Mouse (Mus musculus) kidney, postnatal 0 days (tissue): ENCODE results near the gene Cnnm4. TPM values are rescaled to one million over a fixed set of nuclear protein-coding genes. Genes with fewer than 3 reads are reported as not detected.
A peak's percentile ranks its signal among the peaks of the same experiment; 100 is the strongest.

Experiments
- ATAC-seq: fragments of 200-750 bp; cut with Nextera tagmentation; replicated peaks from 2 replicates; pipeline ENCODE4 v1.8.0; 2017; ENCODE audit warnings: low read depth, moderate number of reproducible peaks, moderate TSS enrichment, moderate library complexity; ENCODE audit not compliant: low FRiP score
- DNase-seq: peaks from one replicate; pipeline ENCODE4 v3.0.0-alpha.2; 2016; ENCODE audit warnings: low spot score
- H3K27ac ChIP-seq: fragments of 300-500 bp; sonication (generic); 2 replicates; pipeline ENCODE4 v1.5.1; 2014; ENCODE audit warnings: mild to moderate bottlenecking
- H3K27me3 ChIP-seq: fragments of 300-500 bp; sonication (generic); 2 replicates; pipeline ENCODE4 v1.6.1; 2014; ENCODE audit warnings: low read length, mixed read lengths; ENCODE audit not compliant: insufficient read depth
- H3K36me3 ChIP-seq: fragments of 300-500 bp; sonication (generic); 2 replicates; pipeline ENCODE4 v1.6.1; 2014; ENCODE audit warnings: low read length, mixed read lengths; ENCODE audit not compliant: insufficient read depth
- H3K4me1 ChIP-seq: fragments of 300-500 bp; sonication (generic); replicated peaks from 2 replicates; pipeline ENCODE4 v1.6.1; 2014; ENCODE audit warnings: antibody characterized with exemption, low read length, mixed read lengths; ENCODE audit not compliant: insufficient read depth
- H3K4me2 ChIP-seq: fragments of 300-500 bp; sonication (generic); 2 replicates; pipeline ENCODE4 v1.6.1; 2014; ENCODE audit warnings: mild to moderate bottlenecking, low read length, moderate library complexity, mixed read lengths
- H3K4me3 ChIP-seq: fragments of 300-500 bp; sonication (generic); replicated peaks from 2 replicates; pipeline ENCODE4 v1.5.1; 2014; ENCODE audit warnings: low read depth, low read length
- H3K9ac ChIP-seq: fragments of 300-500 bp; sonication (generic); 2 replicates; pipeline ENCODE4 v1.6.1; 2014; ENCODE audit warnings: low read depth, low read length
- H3K9me3 ChIP-seq: fragments of 300-500 bp; sonication (generic); replicated peaks from 2 replicates; pipeline ENCODE4 v1.6.1; 2016; ENCODE audit warnings: low read length, inconsistent platforms, mixed read lengths
- CTCF ChIP-seq: IDR thresholded peaks from 2 replicates; pipeline ENCODE4 v1.5.1; 2016; ENCODE audit warnings: antibody characterized with exemption, low read depth, mild to moderate bottlenecking, moderate library complexity
- WGBS: fragments of 180-500 bp; shearing (Covaris S2); extraction: QIAGEN DNeasy Blood & Tissue Kit; methylation state at CpG from one replicate; pipeline ENCODE4 v1.1.7; 2014; 5-methylcytosine and 5-hydroxymethylcytosine counted together
- polyA plus RNA-seq: library from polyadenylated mRNA; unstranded; fragments of >200 nt; fragmentation: Nextera tagmentation; extraction: Ambion mirVana; gene quantifications from 2 replicates; pipeline ENCODE4 v1.2.1, GENCODE M21; 2015

Gene Cnnm4
- polyA plus RNA-seq, 1 experiment from 2014 or later: 9.4 TPM

DNA sequence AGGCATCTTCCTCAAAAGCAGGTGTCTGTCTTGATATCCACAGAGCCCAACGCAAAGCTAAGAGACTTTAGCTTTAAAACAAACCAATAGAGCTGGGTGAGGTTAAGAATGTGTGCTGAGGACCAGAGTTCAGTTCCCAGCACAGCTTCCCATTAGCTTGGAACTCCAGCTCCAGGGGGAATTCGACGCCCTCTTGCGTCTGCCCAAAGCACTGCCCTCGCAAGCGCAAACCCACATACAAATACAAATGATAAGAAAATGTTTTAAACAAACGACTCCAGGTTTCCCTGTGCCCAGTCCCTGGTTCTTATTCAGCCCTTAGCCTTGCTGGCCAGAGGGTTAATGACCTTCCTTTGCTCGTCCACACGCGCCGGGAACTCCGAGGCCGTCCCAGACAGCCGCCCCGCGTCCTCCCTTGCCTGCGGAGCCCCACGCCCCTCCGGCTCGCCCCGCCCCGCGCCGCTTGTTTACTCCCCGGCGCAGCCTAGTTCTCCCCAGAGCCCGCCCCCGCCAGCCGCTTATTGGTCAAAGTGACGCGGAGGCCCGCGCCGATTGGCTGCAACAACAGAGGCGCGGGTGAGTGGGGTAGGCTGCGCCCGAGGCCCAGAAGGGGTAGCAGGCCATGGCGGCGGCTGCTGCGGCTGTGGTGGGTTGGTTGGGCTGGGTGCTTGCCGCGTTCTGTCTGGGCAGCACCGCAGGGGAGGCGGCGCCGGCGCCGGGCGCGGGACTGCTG is 40.0 kb downstream of the Cnnm4 start, which contains the start of gene Cnnm3:
Cnnm3 (plus strand) TSS at position 579 of the 733 bp plus-strand sequence.
- peak; percentile 54 for TF ChIP-seq CTCF
- ATAC-seq (peak; percentile 98), DNase-seq (peak; percentile 98)
- peaks cover 14% of the 10 kb centered on the region; the same call in 1 of the 2 replicates for H3K4me1 ChIP-seq
- H3K27me3 ChIP-seq: no peaks in the 10 kb centered on the region
- H3K4me3 ChIP-seq: peak within 1 kb of the TSS; percentile 96
- H3K36me3 ChIP-seq: no peaks in the 10 kb centered on the region; the same call in 1 of the 2 replicates
- peak within 1 kb of the TSS; percentile 95 for H3K9ac ChIP-seq
- WGBS: 3% methylated on average over 49 of the region's 51 CpGs
- peak within 1 kb of the TSS; percentile 96 for H3K4me2 ChIP-seq
- H3K27ac ChIP-seq: peak within 1 kb of the TSS; percentile 99
- no peaks in the 10 kb centered on the region for H3K9me3 ChIP-seq

DNA sequence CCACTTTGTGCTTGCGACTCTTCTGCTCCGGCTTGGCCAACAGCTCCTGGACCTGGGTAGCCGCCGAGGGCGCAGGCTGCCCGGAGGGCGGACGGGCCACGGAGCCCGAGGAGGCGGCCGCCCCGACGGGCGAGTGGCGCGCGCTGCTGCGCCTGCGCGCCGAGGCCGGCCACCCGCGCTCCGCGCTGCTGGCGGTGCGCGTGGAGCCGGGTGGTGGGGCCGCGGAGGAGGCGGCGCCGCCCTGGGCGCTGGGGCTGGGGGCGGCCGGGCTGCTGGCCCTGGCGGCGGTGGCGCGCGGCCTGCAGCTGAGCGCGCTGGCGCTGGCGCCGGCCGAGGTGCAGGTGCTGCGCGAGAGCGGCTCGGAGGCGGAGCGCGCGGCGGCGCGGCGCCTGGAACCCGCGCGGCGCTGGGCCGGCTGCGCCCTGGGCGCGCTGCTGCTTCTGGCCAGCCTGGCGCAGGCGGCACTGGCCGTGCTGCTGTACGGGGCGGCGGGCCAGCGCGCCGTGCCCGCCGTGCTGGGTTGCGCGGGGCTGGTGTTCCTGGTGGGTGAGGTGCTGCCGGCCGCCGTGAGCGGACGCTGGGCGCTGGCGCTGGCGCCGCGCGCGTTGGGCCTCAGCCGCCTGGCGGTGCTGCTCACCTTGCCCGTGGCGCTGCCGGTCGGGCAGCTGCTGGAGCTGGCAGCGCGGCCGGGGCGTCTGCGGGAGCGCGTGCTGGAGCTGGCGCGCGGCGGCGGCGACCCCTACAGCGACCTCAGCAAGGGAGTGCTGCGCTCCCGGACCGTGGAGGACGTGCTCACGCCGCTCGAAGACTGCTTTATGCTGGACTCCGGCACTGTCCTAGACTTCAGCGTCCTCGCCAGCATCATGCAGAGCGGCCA is 40.9 kb downstream of the Cnnm4 start:
- H3K27ac ChIP-seq: peak overlapping the region; percentile 99
- under 1% methylated on average over 112 of the region's 126 CpGs for WGBS
- no peaks in the 10 kb centered on the region for H3K27me3 ChIP-seq
- H3K36me3 ChIP-seq: no peaks in the 10 kb centered on the region
- DNase-seq (no peak), ATAC-seq (peak; percentile 52)
- peaks cover 14% of the 10 kb centered on the region; the same call in 1 of the 2 replicates for H3K4me1 ChIP-seq
- TF ChIP-seq CTCF: no peak; the same call in 1 of the 2 replicates
- no peaks in the 10 kb centered on the region for H3K9me3 ChIP-seq
- peak overlapping the region; percentile 95 for H3K9ac ChIP-seq
- peak overlapping the region; percentile 96 for H3K4me3 ChIP-seq
- H3K4me2 ChIP-seq: peak overlapping the region; percentile 96

DNA sequence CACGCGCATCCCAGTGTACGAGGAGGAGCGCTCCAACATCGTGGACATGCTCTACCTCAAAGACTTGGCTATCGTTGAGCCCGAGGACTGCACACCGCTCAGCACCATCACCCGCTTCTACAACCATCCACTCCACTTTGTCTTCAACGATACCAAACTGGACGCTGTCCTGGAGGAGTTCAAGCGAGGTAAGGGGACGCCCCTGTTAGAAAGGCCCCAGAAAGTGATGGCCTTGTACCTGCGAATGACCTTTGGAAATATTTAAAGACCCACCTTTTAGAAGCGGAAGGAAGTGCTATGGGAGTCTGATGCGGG is 41.5 kb downstream of the Cnnm4 start:
- Histone ChIP-seq H3K36me3 (no peaks in the 10 kb centered on the region), H3K4me2 (peak overlapping the region; percentile 96), H3K9ac (peak overlapping the region; percentile 95), H3K27ac (peak overlapping the region; percentile 99), H3K27me3 (no peaks in the 10 kb centered on the region), H3K9me3 (no peaks in the 10 kb centered on the region), H3K4me3 (peak overlapping the region; percentile 96), H3K4me1 (peaks cover 14% of the 10 kb centered on the region; the same call in 1 of the 2 replicates)
- WGBS: 2% methylated on average over 16 of the region's 16 CpGs
- ATAC-seq: no peak
- TF ChIP-seq CTCF: no peak
- DNase-seq: no peak

DNA sequence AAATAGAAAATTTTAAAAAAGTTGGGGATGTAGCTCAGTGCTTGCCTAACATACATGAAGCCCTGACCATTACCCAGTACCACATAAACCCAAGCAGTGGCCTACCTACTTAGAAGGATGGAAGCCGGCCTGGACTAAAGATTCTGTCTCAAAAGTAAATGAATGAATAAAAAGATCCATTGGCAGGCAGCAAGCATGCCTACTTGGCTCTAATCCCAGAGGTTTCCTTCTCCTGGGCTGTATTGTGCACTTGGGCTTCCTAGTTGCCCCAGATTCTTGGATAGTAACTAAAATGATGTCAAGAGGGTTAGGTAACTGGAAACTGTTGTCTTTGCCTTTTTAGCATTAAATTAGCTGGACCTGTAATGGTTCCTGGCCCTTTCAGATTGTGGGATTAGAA is 41.9 kb downstream of the Cnnm4 start:
- TF ChIP-seq CTCF: no peak

DNA sequence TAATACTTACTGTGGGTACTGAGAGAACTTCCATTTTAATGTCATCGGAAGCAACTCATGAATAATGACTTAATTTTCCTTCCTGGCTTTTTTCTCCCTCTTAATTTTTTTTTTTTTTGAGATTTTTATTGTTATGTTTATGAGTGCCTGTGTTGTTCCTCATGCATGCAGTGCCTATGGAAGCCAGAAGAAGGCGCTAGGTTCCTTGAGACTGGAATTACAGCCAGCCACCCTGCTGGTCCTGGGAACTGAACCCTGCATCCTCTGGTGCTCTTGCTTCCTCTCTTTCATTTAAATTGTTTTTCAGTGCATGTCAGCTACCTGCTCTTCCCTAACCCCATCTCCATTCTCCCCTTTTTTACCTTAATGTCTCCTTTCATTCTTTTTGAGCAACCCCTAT is 42.3 kb downstream of the Cnnm4 start:
- peak; percentile 68 for TF ChIP-seq CTCF
- DNase-seq (peak; percentile 48), ATAC-seq (no peak)
- peak overlapping the region; percentile 96 for H3K4me2 ChIP-seq
- H3K4me3 ChIP-seq: peak overlapping the region; percentile 96
- H3K9ac ChIP-seq: no peak overlapping the region
- no peaks in the 10 kb centered on the region for H3K9me3 ChIP-seq
- H3K36me3 ChIP-seq: peaks cover 5% of the 10 kb centered on the region; the same call in 1 of the 2 replicates
- peaks cover 14% of the 10 kb centered on the region; the same call in 1 of the 2 replicates for H3K4me1 ChIP-seq
- no peak overlapping the region for H3K27ac ChIP-seq
- WGBS: 60% methylated on average over 2 of the region's 2 CpGs
- no peaks in the 10 kb centered on the region for H3K27me3 ChIP-seq

More for the DNA sequence above, 41.9 kb downstream of the Cnnm4 start:
- no peaks in the 10 kb centered on the region for H3K9me3 ChIP-seq
- peaks cover 14% of the 10 kb centered on the region; the same call in 1 of the 2 replicates for H3K4me1 ChIP-seq
- 0 out of 2 replicates have a peak, but pooled peaks cover under 1% of the 10 kb centered on the region for H3K36me3 ChIP-seq
- H3K4me3 ChIP-seq: peak overlapping the region; percentile 96
- H3K27ac ChIP-seq: no peak overlapping the region
- peak overlapping the region; percentile 96 for H3K4me2 ChIP-seq
- WGBS: 10% methylated on average over 1 of the region's 1 CpGs
- DNase-seq: no peak
- no peak for ATAC-seq
- no peaks in the 10 kb centered on the region for H3K27me3 ChIP-seq
- H3K9ac ChIP-seq: peak overlapping the region; percentile 95; the same call in 1 of the 2 replicates

DNA sequence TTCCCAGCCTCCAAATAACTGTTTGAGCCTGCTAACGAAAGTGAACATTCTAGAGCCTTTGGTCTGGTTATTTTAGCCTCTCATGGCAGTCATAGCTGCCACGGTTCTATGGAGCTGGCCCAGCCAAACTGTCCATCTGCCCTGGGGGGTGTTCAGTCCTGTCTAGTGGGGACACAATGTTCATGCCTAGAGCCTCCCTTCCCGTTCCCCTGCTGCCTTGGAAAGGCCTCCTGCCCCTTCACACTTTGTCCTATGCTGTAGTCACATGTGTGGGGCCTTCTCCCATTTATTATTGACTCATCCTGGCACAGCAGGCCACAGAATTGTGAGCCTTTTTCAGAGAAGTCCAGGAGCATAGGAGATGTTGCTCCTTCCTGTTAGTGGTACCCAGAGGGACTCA is 46.8 kb downstream of the Cnnm4 start:
- TF ChIP-seq CTCF: no peak

More for the DNA sequence above, 46.8 kb downstream of the Cnnm4 start:
- Histone ChIP-seq H3K4me3 (no peak overlapping the region), H3K36me3 (peaks cover 32% of the 10 kb centered on the region), H3K4me2 (no peak overlapping the region), H3K4me1 (peaks cover 9% of the 10 kb centered on the region; the same call in 1 of the 2 replicates), H3K9ac (no peak overlapping the region), H3K9me3 (no peaks in the 10 kb centered on the region), H3K27me3 (no peaks in the 10 kb centered on the region), H3K27ac (no peak overlapping the region)
- 70% methylated on average over 3 of the region's 3 CpGs for WGBS
- no peak for DNase-seq
- peak; percentile 53 for ATAC-seq
